Mouse (Mus musculus) adrenal gland, postnatal 0 days (tissue): ENCODE measurements around the gene Gm17428. TPM values are rescaled to one million over a fixed set of nuclear protein-coding genes. Genes with fewer than 3 reads are reported as not detected.

ENCODE experiments used
- microRNA-seq: library from miRNA; unstranded; fragments of <30 nt; microRNA quantifications from one replicate; pipeline ENCODE4, GENCODE M21; 2016; ENCODE audit warnings: borderline replicate concordance; ENCODE audit not compliant: insufficient number of aligned reads
- polyA plus RNA-seq: library from polyadenylated mRNA; unstranded; fragments of >200 nt; fragmentation: Nextera tagmentation; extraction: Ambion mirVana; gene quantifications from 2 replicates; pipeline ENCODE4 v1.2.1, GENCODE M21; 2015

The Gm17428 gene
- polyA plus RNA-seq: not detected in 2 replicates

GRCm38 (mm10) chr14:54976633-54977032 is at the start of gene Gm17428:
TSS of gene Gm17428 (plus strand) at chr14:54976933.

GRCm38 (mm10) chr14:54932645-54933150 is 44.0 kb upstream of the Gm17428 start, which contains the start of gene Il25:
TSS of gene Il25 (plus strand) at chr14:54932695.

GRCm38 (mm10) chr14:54935904-54936830 is 40.6 kb upstream of the Gm17428 start, which contains the start of gene Cmtm5:
TSS of gene Cmtm5 (plus strand) at chr14:54936261.

GRCm38 (mm10) chr14:54966320-54966977 is 10.3 kb upstream of the Gm17428 start, which contains the start of gene Myh6:
TSS of gene Myh6 (minus strand) at chr14:54966927.

GRCm38 (mm10) chr14:54994136-54994868 is 17.6 kb downstream of the Gm17428 start, which contains the start of gene Myh7:
TSS of gene Myh7 (minus strand) at chr14:54994626.

GRCm38 (mm10) chr14:55014991-55015766 is 38.4 kb downstream of the Gm17428 start, which contains the start of gene Ngdn:
TSS of gene Ngdn (plus strand) at chr14:55015454.

Small RNA genes within 50 kb of the gene (microRNA-seq; reads per million reads assigned to microRNA genes)
- gene Mir208a (not detected), gene Mir208b (4.2 reads per million, percentile 3 among the genes with 10 or more reads in this experiment)

Other genes starting within 250 kb of the Gm17428 start
- 16.5 and 30.8 TPM in 2 replicates for gene Slc7a8, start 195.0 kb upstream of the Gm17428 start, polyA plus RNA-seq
- gene Rnf212b, start 162.8 kb upstream of the Gm17428 start, polyA plus RNA-seq: 1.1 and 1.5 TPM in 2 replicates
- 5.6 and 9.5 TPM in 2 replicates for gene Homez, start 106.0 kb upstream of the Gm17428 start, polyA plus RNA-seq
- gene Ppp1r3e, start 99.4 kb upstream of the Gm17428 start, polyA plus RNA-seq: 1.6 and 1.8 TPM in 2 replicates
- 3.2 and 4.3 TPM in 2 replicates for gene Bcl2l2, start 93.6 kb upstream of the Gm17428 start, polyA plus RNA-seq
- 2.8 TPM in 1 of 2 replicates, not detected in the other for gene Gm20521, start 93.5 kb upstream of the Gm17428 start, polyA plus RNA-seq
- 56.6 and 88.0 TPM in 2 replicates for gene Pabpn1, start 84.4 kb upstream of the Gm17428 start, polyA plus RNA-seq
- gene Slc22a17, start 63.8 kb upstream of the Gm17428 start, polyA plus RNA-seq: 47.4 and 48.2 TPM in 2 replicates
- gene Efs, start 50.8 kb upstream of the Gm17428 start, polyA plus RNA-seq: 10.4 and 13.2 TPM in 2 replicates
- gene Il25, start 44.2 kb upstream of the Gm17428 start, polyA plus RNA-seq: 0.32 TPM in 1 of 2 replicates, not detected in the other
- gene Cmtm5, start 40.7 kb upstream of the Gm17428 start, polyA plus RNA-seq: 5.5 and 12.5 TPM in 2 replicates
- gene Myh6, start 10.0 kb upstream of the Gm17428 start, polyA plus RNA-seq: 1.1 and 3.5 TPM in 2 replicates
- gene Myh7, start 17.7 kb downstream of the Gm17428 start, polyA plus RNA-seq: 1.7 and 2.2 TPM in 2 replicates
- 77.4 and 82.0 TPM in 2 replicates for gene Ngdn, start 38.5 kb downstream of the Gm17428 start, polyA plus RNA-seq
- 4.4 and 6.0 TPM in 2 replicates for gene Zfhx2, start 115.4 kb downstream of the Gm17428 start, polyA plus RNA-seq
- gene Thtpa, start 117.9 kb downstream of the Gm17428 start, polyA plus RNA-seq: 13.7 and 16.6 TPM in 2 replicates
- gene Ap1g2, start 129.7 kb downstream of the Gm17428 start, polyA plus RNA-seq: 10.0 and 17.4 TPM in 2 replicates
- 3.6 and 7.0 TPM in 2 replicates for gene Jph4, start 140.0 kb downstream of the Gm17428 start, polyA plus RNA-seq
- 0.37 and 0.41 TPM in 2 replicates for gene Dhrs2, start 245.1 kb downstream of the Gm17428 start, polyA plus RNA-seq